Mouse (Mus musculus): ENCODE results near the gene Fam81a.

The Fam81a gene

GRCm38 (mm10) chr9:70109279-70109678 is 33.1 kb downstream of the Fam81a start:
- peak; percentile 71 for DNase-seq (ENCODE audit: low read depth, low spot score)

GRCm38 (mm10) chr9:70108151-70108550 is 34.2 kb downstream of the Fam81a start:
- no peak for DNase-seq (ENCODE audit: low read depth, low spot score)

GRCm38 (mm10) chr9:70105573-70105972 is 36.8 kb downstream of the Fam81a start:
- no peak for DNase-seq (ENCODE audit: low read depth, low spot score)

GRCm38 (mm10) chr9:70103106-70103505 is 39.3 kb downstream of the Fam81a start:
- DNase-seq (ENCODE audit: low read depth, low spot score) = no peak

- DNase-seq (ENCODE audit: low read depth, low spot score) = no peak
These were observed 44.8 kb downstream of the Fam81a start for GRCm38 (mm10) chr9:70097542-70097941.

- no peak for DNase-seq (ENCODE audit: low read depth, low spot score)
These were observed 47.3 kb downstream of the Fam81a start for GRCm38 (mm10) chr9:70095016-70095415.

- DNase-seq (ENCODE audit: low read depth, low spot score) = no peak
These were observed 51.8 kb downstream of the Fam81a start for GRCm38 (mm10) chr9:70090541-70090940.

GRCm38 (mm10) chr9:70088786-70089096 is 53.6 kb downstream of the Fam81a start:
- DNase-seq (ENCODE audit: low read depth, low spot score) = no peak

GRCm38 (mm10) chr9:70088041-70088785 is 54.1 kb downstream of the Fam81a start:
- no peak for DNase-seq (ENCODE audit: low read depth, low spot score)

- no peak for DNase-seq (ENCODE audit: low read depth, low spot score)
These were observed 55.0 kb downstream of the Fam81a start for GRCm38 (mm10) chr9:70087379-70087778.

- DNase-seq (ENCODE audit: low read depth, low spot score) = no peak
These were observed 56.3 kb downstream of the Fam81a start for GRCm38 (mm10) chr9:70086091-70086490.

- peak; percentile 13 for DNase-seq (ENCODE audit: low read depth, low spot score)
These were observed 58.3 kb downstream of the Fam81a start for GRCm38 (mm10) chr9:70084107-70084506.

- DNase-seq (ENCODE audit: low read depth, low spot score) = no peak
These were observed 59.8 kb downstream of the Fam81a start for GRCm38 (mm10) chr9:70082357-70083204.

- no peak for DNase-seq (ENCODE audit: low read depth, low spot score)
These were observed 60.6 kb downstream of the Fam81a start for GRCm38 (mm10) chr9:70081767-70082166.

GRCm38 (mm10) chr9:70080976-70081375 is 61.4 kb downstream of the Fam81a start:
- no peak for DNase-seq (ENCODE audit: low read depth, low spot score)

GRCm38 (mm10) chr9:70080027-70080800 is 62.1 kb downstream of the Fam81a start:
- DNase-seq (ENCODE audit: low read depth, low spot score) = no peak

- DNase-seq (ENCODE audit: low read depth, low spot score) = no peak
These were observed 64.3 kb downstream of the Fam81a start for GRCm38 (mm10) chr9:70078034-70078433.

GRCm38 (mm10) chr9:70077170-70077569 is 65.2 kb downstream of the Fam81a start:
- DNase-seq (ENCODE audit: low read depth, low spot score) = no peak

- no peak for DNase-seq (ENCODE audit: low read depth, low spot score)
These were observed 70.0 kb downstream of the Fam81a start for GRCm38 (mm10) chr9:70072387-70072786.

GRCm38 (mm10) chr9:70069961-70070435 is 72.4 kb downstream of the Fam81a start:
- DNase-seq (ENCODE audit: low read depth, low spot score) = no peak

- DNase-seq (ENCODE audit: low read depth, low spot score) = no peak
These were observed 74.9 kb downstream of the Fam81a start for GRCm38 (mm10) chr9:70067497-70067896.

- no peak for DNase-seq (ENCODE audit: low read depth, low spot score)
These were observed 80.3 kb downstream of the Fam81a start for GRCm38 (mm10) chr9:70062012-70062411.
